In genomic region chr15:84269107-84269633, GRCm38 (mm10) we compare ENCODE assay signal across 12 mouse cellular contexts.
"Had no signal": no experiment of that assay in that cellular context is flagged by ENCODE, and none has a peak within 500 bp of the region (broad histone marks: within the 10 kb centered on the region; RNA-seq: fewer than 3 reads in every experiment).

No protein-coding gene starts in this region.

- H3K4me3 ChIP-seq: liver, embryonic 15.5 days; megakaryocyte, embryonic 14.5 days; midbrain, embryonic 12.5 days had no signal

- DNase-seq: kidney, adult 8-10 months; kidney, postnatal 36 days; left cerebral cortex, postnatal 4 days; lung, embryonic 14.5 days; lung, postnatal 14 days; thymus, adult 2 months; thymus, postnatal 25 days had no signal

- H3K27ac ChIP-seq: kidney, postnatal 0 days; liver, embryonic 15.5 days; macrophage; midbrain, embryonic 12.5 days had no signal
